Mouse (Mus musculus): Measurements from ENCODE around the gene Ercc4. TPM values are rescaled to one million over a fixed set of nuclear protein-coding genes. Genes with fewer than 3 reads are reported as not detected.

Ercc4 gene
- polyA plus RNA-seq, 1 experiment from 2014 or later: 18.2 TPM

DNA sequence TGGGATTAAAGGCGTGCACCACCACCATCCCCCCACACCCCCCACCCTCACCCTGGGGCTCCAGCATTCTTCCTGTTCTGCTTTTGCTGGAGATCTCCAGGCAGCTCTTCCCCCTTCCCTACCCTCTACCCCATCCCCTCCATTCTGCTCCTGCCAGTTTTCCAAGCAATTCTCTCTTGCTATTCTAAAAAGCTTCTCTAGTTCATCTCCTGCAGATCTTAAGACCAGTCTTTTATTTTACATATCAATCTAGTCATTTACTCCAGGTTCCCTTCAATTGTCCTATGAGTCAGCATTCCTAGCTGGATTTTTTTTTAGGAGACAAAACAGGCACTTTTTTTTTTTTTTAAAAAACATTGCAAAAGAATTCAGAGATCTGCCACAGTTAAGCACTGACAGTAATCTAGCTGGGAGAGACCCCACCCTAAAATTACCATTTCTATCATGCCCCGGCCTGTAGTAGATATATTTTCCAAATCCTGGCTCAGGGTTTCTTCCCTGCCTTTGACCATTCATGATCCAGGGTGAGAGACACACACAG, 9.3 kb downstream of the Ercc4 start:
- H3K36me3 ChIP-seq (replicated peaks): peaks cover 16% of the 10 kb centered on the region; the same call in 1 of the 2 replicates
- H3K27me3 ChIP-seq (replicated peaks): no peaks in the 10 kb centered on the region
- no peak overlapping the region for H3K4me2 ChIP-seq
- H3K9ac ChIP-seq: no peak overlapping the region
- H3K27ac ChIP-seq: no peak overlapping the region
- H3K4me3 ChIP-seq: no peak overlapping the region
- no peak for ATAC-seq (replicated peaks)
- 98% methylated on average over 2 of the region's 2 CpGs for WGBS
- no peaks in the 10 kb centered on the region for H3K9me3 ChIP-seq
- no peaks in the 10 kb centered on the region for H3K4me1 ChIP-seq

DNA sequence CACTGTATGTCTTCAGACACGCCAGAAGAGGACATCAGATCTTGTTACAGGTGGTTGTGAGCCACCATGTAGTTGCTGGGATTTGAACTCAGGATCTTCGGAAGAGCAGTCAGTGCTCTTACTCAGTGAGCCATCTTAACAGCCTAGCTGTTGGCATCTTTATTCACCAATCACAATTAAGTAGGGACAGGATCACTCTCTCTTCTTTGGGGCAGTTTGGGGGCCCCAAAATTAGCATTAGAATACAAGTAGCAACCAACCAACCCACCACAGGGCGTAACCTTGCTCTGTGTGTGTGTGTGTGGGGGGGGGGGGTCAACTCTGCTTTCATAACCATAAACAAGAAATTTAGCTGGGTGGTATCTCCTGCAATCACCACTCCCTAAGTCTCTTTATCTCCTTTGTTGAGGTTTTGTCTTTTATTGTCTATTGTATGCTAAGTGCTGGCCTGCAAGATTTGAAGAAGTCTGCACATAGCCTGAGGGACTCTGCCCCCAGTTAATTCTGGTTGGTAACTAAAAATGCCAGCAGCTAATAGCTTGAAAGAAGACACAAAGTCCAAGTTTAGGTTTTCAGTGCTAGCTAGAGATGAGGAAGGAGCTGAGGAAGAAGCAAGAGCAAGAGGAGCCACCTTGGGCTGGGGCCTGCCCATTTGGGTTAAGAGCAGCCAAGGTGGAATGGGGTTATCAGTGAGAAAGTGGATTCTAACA, 10.3 kb downstream of the Ercc4 start:
- no peak overlapping the region for H3K27ac ChIP-seq
- H3K4me3 ChIP-seq: no peak overlapping the region
- no peak for ATAC-seq (replicated peaks)
- H3K9ac ChIP-seq: no peak overlapping the region
- H3K4me2 ChIP-seq: no peak overlapping the region
- WGBS: 89% methylated on average over 3 of the region's 3 CpGs
- no peaks in the 10 kb centered on the region for H3K4me1 ChIP-seq
- H3K27me3 ChIP-seq (replicated peaks): no peaks in the 10 kb centered on the region
- no peaks in the 10 kb centered on the region for H3K9me3 ChIP-seq
- H3K36me3 ChIP-seq (replicated peaks): peaks cover 16% of the 10 kb centered on the region; the same call in 1 of the 2 replicates

DNA sequence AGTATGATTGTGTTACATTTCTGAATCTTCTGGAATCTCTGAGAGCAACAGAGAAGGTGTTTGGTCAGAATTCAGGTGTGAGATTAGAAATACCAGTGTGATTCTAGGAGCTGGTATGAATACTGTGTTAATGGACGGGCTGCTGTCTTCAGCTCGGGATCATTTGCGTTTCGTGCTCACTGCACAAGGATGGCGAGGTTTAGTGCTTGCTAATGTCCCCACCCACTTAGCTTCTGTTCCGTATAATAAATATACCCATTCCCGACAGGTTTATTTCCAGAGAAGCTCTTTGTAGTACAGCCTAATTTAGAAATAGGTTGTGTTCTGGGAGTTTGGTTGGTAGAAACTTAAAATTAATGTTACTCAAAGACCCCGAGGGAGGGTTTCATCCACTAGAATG, 15.9 kb downstream of the Ercc4 start:
- WGBS: 90% methylated on average over 8 of the region's 8 CpGs
- no peak for ATAC-seq (replicated peaks)
- no peak overlapping the region for H3K9ac ChIP-seq
- H3K27me3 ChIP-seq (replicated peaks): no peaks in the 10 kb centered on the region
- H3K4me2 ChIP-seq: no peak overlapping the region
- H3K36me3 ChIP-seq (replicated peaks): peaks cover 27% of the 10 kb centered on the region
- no peak overlapping the region for H3K4me3 ChIP-seq
- H3K27ac ChIP-seq: no peak overlapping the region
- no peaks in the 10 kb centered on the region for H3K9me3 ChIP-seq
- no peaks in the 10 kb centered on the region for H3K4me1 ChIP-seq

DNA sequence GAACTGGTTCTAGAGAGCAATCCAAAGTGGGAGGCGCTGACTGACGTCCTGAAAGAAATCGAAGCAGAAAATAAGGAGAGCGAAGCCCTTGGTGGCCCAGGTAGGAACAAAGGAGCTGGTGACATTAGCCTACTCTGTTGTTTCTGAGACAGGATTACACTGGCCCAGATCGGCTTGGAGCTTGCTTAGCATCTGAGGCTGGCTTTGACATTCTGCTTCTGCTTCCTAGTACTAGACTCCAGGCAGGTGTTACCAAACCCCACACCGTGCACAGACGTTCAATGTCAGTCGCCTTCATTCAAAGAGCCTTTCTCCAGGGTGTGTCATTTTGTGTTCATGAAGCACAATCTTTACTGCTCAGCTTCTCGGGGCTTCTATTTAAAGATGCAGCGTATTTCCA, 18.1 kb downstream of the Ercc4 start:
- Histone ChIP-seq H3K36me3 (replicated peaks) (peaks cover 38% of the 10 kb centered on the region), H3K4me2 (no peak overlapping the region), H3K9me3 (no peaks in the 10 kb centered on the region), H3K4me3 (no peak overlapping the region), H3K27ac (no peak overlapping the region), H3K4me1 (no peaks in the 10 kb centered on the region), H3K27me3 (replicated peaks) (no peaks in the 10 kb centered on the region), H3K9ac (no peak overlapping the region)
- 94% methylated on average over 10 of the region's 10 CpGs for WGBS
- no peak for ATAC-seq (replicated peaks)

GRCm38 (mm10) chr16:13130412-13130811, 20.9 kb downstream of the Ercc4 start:
- Histone ChIP-seq H3K27me3 (replicated peaks) (no peaks in the 10 kb centered on the region), H3K27ac (no peak overlapping the region), H3K36me3 (replicated peaks) (peaks cover 32% of the 10 kb centered on the region), H3K4me1 (no peaks in the 10 kb centered on the region), H3K4me2 (no peak overlapping the region), H3K9ac (no peak overlapping the region), H3K9me3 (no peaks in the 10 kb centered on the region), H3K4me3 (no peak overlapping the region)
- no peak for ATAC-seq (replicated peaks)
- WGBS: 47% methylated on average over 14 of the region's 14 CpGs

- ATAC-seq (replicated peaks): no peak
- 94% methylated on average over 6 of the region's 6 CpGs for WGBS
- H3K4me2 ChIP-seq: no peak overlapping the region
These were observed 31.7 kb downstream of the Ercc4 start for GRCm38 (mm10) chr16:13141220-13141619.

DNA sequence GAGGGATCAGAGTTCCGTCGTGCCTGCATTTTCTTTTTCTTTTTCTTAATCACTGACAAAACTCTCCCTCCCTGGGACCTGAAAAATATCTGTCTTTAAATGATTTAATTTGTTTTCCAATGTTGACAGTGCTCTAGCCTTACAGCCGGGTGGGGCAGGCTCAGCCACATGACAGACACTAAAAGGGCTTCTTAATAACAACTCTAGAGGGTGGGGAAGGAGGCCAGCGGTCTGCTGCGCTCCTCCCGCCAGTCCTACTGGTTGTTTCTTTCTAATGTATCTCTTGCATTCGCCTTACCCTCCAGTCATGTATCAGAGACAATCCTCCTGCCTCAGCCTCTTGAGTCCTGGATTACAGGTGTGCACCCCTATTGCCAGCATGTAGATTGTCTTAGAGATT, 34.4 kb downstream of the Ercc4 start:
- ATAC-seq (replicated peaks): no peak
- Histone ChIP-seq H3K4me1 (no peaks in the 10 kb centered on the region), H3K9ac (no peak overlapping the region), H3K27me3 (replicated peaks) (no peaks in the 10 kb centered on the region), H3K27ac (no peak overlapping the region), H3K4me2 (no peak overlapping the region), H3K9me3 (no peaks in the 10 kb centered on the region), H3K4me3 (no peak overlapping the region), H3K36me3 (replicated peaks) (peaks cover 23% of the 10 kb centered on the region; the same call in 1 of the 2 replicates)
- WGBS: 94% methylated on average over 7 of the region's 7 CpGs

More at GRCm38 (mm10) chr16:13141220-13141619, 31.7 kb downstream of the Ercc4 start:
- Histone ChIP-seq H3K9ac (no peak overlapping the region), H3K36me3 (replicated peaks) (peaks cover 9% of the 10 kb centered on the region; the same call in 1 of the 2 replicates), H3K4me3 (no peak overlapping the region), H3K27ac (no peak overlapping the region), H3K27me3 (replicated peaks) (no peaks in the 10 kb centered on the region), H3K4me1 (no peaks in the 10 kb centered on the region), H3K9me3 (no peaks in the 10 kb centered on the region)

DNA sequence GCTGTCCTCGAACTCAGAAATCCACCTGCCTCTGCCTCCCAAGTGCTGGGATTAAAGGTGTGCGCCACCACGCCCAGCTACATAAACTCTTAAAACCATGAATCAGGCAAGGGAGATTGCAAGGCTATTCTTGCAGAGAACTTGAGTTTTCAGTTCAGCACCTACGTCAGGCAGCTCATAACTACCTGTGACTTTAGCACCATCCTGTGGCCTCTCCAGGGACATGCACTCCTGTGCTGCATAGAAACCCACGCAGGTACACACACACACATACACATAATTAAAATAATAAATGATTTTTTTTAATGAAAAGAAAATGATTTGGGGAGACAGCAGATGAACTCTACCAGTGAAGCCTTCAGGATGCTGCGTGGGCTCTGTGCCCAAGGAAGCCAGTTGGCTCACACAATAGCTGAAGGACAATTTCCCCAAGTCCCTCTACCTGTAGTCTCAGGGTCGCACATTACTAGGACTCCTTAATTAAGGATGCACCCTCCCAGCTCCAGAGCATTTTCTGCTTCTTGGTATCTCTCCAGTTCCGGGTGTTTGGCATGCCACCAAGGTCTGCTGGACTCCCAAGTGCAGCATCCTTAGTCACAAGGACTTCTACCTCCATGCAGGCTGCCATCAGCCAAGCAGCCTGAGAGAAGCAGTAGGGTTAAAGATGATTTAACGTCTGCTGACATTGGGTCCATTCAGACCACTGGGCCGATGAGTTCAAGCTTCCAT, 35.4 kb downstream of the Ercc4 start:
- Histone ChIP-seq H3K9ac (no peak overlapping the region), H3K27ac (no peak overlapping the region), H3K4me1 (no peaks in the 10 kb centered on the region), H3K36me3 (replicated peaks) (peaks cover 27% of the 10 kb centered on the region; the same call in 1 of the 2 replicates), H3K4me2 (no peak overlapping the region), H3K4me3 (no peak overlapping the region), H3K9me3 (no peaks in the 10 kb centered on the region), H3K27me3 (replicated peaks) (no peaks in the 10 kb centered on the region)
- no peak for ATAC-seq (replicated peaks)
- WGBS: 96% methylated on average over 10 of the region's 10 CpGs

DNA sequence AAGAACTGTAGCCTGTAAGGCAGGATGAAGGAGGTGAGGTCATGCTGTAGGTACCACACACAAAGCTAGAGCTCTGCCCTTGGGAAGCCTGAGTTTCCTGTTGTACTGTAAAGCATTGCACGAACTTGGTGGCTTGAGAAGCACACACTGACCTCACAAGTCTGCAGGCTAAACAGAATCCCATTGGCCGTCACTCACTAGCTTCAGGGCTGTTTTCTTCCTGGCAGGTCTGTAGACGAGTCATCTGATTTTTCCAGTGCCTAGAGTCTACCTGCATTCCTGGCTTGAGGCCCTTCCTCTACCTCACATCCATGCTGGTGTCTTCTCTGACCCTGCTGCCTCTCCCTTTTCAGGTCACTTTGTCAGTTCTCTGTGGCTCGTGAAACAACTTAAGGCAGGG, 36.7 kb downstream of the Ercc4 start:
- H3K27ac ChIP-seq: no peak overlapping the region
- no peaks in the 10 kb centered on the region for H3K27me3 ChIP-seq (replicated peaks)
- peaks cover 25% of the 10 kb centered on the region; the same call in 1 of the 2 replicates for H3K36me3 ChIP-seq (replicated peaks)
- WGBS: 88% methylated on average over 4 of the region's 4 CpGs
- H3K9me3 ChIP-seq: no peaks in the 10 kb centered on the region
- H3K9ac ChIP-seq: no peak overlapping the region
- H3K4me3 ChIP-seq: no peak overlapping the region
- H3K4me2 ChIP-seq: no peak overlapping the region
- no peak for ATAC-seq (replicated peaks)
- H3K4me1 ChIP-seq: no peaks in the 10 kb centered on the region

DNA sequence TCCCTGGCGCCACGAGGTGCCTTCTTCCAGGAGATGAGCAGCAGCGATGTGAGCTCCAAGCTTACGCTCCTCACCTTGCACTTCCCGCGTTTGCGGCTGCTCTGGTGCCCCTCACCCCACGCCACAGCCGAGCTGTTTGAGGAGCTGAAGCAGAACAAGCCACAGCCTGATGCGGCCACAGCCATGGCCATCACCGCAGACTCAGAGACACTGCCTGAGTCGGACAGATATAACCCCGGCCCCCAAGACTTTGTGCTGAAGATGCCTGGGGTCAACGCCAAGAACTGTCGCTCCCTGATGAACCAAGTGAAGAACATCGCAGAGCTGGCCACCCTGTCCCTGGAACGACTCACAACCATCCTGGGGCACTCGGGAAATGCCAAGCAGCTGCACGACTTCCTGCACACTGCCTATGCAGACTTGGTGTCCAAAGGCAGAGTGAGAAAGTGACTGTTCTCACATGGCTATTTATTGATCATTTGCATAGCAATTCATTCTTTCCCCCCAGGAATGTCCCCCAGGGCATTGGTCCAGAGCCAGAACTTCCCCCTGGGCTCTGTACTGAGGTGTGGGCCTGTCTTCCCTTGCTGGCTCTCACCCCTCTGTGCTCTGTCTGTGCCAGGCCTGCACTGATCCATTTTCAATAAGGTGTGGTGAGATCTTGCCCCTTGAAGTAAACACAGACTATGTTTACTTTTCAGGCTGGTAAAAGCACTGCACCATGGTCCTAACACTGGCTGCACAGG, 38.5 kb downstream of the Ercc4 start:
- Histone ChIP-seq H3K4me2 (no peak overlapping the region), H3K27ac (no peak overlapping the region), H3K9ac (no peak overlapping the region), H3K4me3 (no peak overlapping the region), H3K27me3 (replicated peaks) (no peaks in the 10 kb centered on the region), H3K9me3 (no peaks in the 10 kb centered on the region), H3K4me1 (no peaks in the 10 kb centered on the region), H3K36me3 (replicated peaks) (peaks cover 25% of the 10 kb centered on the region; the same call in 1 of the 2 replicates)
- no peak for ATAC-seq (replicated peaks)
- 90% methylated on average over 19 of the region's 19 CpGs for WGBS

GRCm38 (mm10) chr16:13149950-13150349, 40.5 kb downstream of the Ercc4 start:
- Histone ChIP-seq H3K9ac (no peak overlapping the region), H3K27ac (no peak overlapping the region), H3K9me3 (no peaks in the 10 kb centered on the region), H3K4me3 (no peak overlapping the region), H3K27me3 (replicated peaks) (no peaks in the 10 kb centered on the region), H3K36me3 (replicated peaks) (peaks cover 18% of the 10 kb centered on the region; the same call in 1 of the 2 replicates), H3K4me1 (no peaks in the 10 kb centered on the region), H3K4me2 (no peak overlapping the region)
- no peak for ATAC-seq (replicated peaks)
- WGBS: 95% methylated on average over 8 of the region's 8 CpGs

DNA sequence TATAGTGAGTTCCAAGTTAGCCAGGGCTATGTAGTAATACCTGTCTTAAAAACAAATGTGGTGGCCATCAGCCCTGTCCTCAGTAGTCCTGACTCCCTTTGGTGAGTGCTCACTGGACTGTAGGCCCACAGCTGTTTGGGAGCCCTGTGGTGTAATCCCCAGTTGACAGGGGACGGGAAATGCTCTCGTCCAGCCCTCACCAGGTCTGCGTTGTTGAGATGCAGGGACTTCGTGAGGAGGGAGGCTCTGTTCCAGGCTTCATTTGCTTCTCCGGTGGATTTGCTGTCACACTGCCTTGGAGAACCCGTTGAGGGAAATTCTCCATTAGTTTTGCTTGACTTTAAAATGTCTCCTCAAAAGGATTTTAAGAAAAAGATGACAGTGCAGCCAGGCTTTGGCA, 41.3 kb downstream of the Ercc4 start:
- Histone ChIP-seq H3K9ac (no peak overlapping the region), H3K4me3 (no peak overlapping the region), H3K4me2 (no peak overlapping the region), H3K36me3 (replicated peaks) (peaks cover 18% of the 10 kb centered on the region; the same call in 1 of the 2 replicates), H3K4me1 (no peaks in the 10 kb centered on the region), H3K9me3 (no peaks in the 10 kb centered on the region), H3K27ac (no peak overlapping the region), H3K27me3 (replicated peaks) (no peaks in the 10 kb centered on the region)
- WGBS: 79% methylated on average over 6 of the region's 6 CpGs
- no peak for ATAC-seq (replicated peaks)

All from midbrain, embryonic 15.5 days (tissue).